Mouse (Mus musculus) liver, embryonic 14.5 days (tissue): Measurements from ENCODE around the gene Rftn1.

Experiments used
- CTCF ChIP-seq: IDR thresholded peaks from 2 replicates; pipeline ENCODE4 v1.5.1; 2016; ENCODE audit warnings: antibody characterized with exemption, low read depth, control low read depth
- EP300 ChIP-seq: IDR thresholded peaks from 2 replicates; pipeline ENCODE4 v1.6.1; 2016; ENCODE audit warnings: antibody characterized with exemption, low read depth

GRCm38 (mm10) chr17:50070822-50071601, 119.5 kb downstream of the Rftn1 start:
- TF ChIP-seq CTCF (no peak), EP300 (peak; percentile 50; the same call in 1 of the 2 replicates)
